In the genomic region with DNA sequence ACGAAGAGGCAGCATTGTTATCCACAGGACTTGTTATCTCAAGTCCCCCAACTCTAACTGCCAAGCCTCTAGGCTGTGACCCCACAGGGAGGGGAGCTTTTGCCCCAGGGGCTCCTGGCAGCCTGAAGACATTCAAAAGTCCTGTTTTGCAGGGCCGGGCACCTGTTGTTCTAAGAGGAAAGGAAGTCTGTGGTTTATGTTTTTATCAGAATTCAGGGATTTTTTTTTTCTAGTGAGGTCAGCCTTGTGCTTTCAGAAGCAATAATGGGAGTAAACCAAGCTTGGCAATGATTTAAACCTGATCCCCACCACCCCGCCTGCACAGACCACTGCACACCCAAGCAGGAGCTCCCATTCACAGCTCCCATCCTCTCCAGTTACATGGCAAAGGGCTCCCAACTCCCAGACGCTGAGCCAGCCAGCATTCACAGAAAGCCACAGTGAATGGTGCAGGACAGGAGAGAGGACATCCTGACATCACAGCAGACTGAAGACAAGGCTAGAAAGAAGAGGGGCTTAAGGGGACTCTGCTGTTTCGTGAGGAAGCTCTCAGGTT, we compare ENCODE assay signal across 9 mouse cellular contexts. TPM values are rescaled to one million over a fixed set of nuclear protein-coding genes. Genes with fewer than 3 reads are reported as not detected.
DNase-seq lines count a peak whose midpoint lies in the region; ATAC-seq and TF ChIP-seq lines count a peak whose summit lies in the region.
"Had no signal": no experiment of that assay in that cellular context is flagged by ENCODE, and none has a peak within 500 bp of the region (broad histone marks: within the 10 kb centered on the region; RNA-seq: fewer than 3 reads in every experiment).

No protein-coding gene starts in this region.

- H3K27ac ChIP-seq in gastrocnemius, adult 2 months = peak overlapping the region; percentile 59
- H3K27ac ChIP-seq in kidney, embryonic 14.5 days (ENCODE audit: low read depth, low read length) = peak overlapping the region; percentile 88
- peak overlapping the region; percentile 40 for H3K27ac ChIP-seq in ES-Bruce4 (ENCODE audit: insufficient read depth, low read length)
- H3K27ac ChIP-seq in hindbrain, embryonic 13.5 days = no peak overlapping the region

- peak overlapping the region; percentile 26; the same call in 1 of the 2 replicates for H3K4me2 ChIP-seq in kidney, embryonic 14.5 days (replicated peaks; ENCODE audit: low read depth, low read length)
- 0 out of 2 replicates have a peak overlapping the region, but pooled peaks have one; percentile 4 for H3K4me2 ChIP-seq in hindbrain, embryonic 13.5 days

- no peaks in the 10 kb centered on the region for H3K9me3 ChIP-seq in kidney, embryonic 14.5 days (ENCODE audit: control insufficient read depth, low read length)
- no peaks in the 10 kb centered on the region for H3K9me3 ChIP-seq in ES-Bruce4 (replicated peaks; ENCODE audit: control insufficient read depth, insufficient read depth, low read length, poor library complexity, severe bottlenecking)
- no peaks in the 10 kb centered on the region for H3K9me3 ChIP-seq in hindbrain, embryonic 13.5 days

- H3K27me3 ChIP-seq in kidney, embryonic 14.5 days (ENCODE audit: control insufficient read depth, insufficient read depth, low read length) = no peaks in the 10 kb centered on the region
- H3K27me3 ChIP-seq in ES-Bruce4 (ENCODE audit: control insufficient read depth, insufficient read depth, low read length, poor library complexity, severe bottlenecking) = no peaks in the 10 kb centered on the region
- no peaks in the 10 kb centered on the region for H3K27me3 ChIP-seq in hindbrain, embryonic 13.5 days

- H3K9ac ChIP-seq in kidney, embryonic 14.5 days (ENCODE audit: low read depth, low read length) = no peak overlapping the region; the same call in none of the 2 replicates
- H3K9ac ChIP-seq in ES-Bruce4 (ENCODE audit: low read depth, poor library complexity, severe bottlenecking) = no peak overlapping the region
- H3K9ac ChIP-seq in hindbrain, embryonic 13.5 days = no peak overlapping the region

- H3K36me3 ChIP-seq in kidney, embryonic 14.5 days (ENCODE audit: control insufficient read depth, insufficient read depth, low read length) = no peaks in the 10 kb centered on the region
- H3K36me3 ChIP-seq in ES-Bruce4 (ENCODE audit: control insufficient read depth, insufficient read depth, low read length, poor library complexity, severe bottlenecking) = no peaks in the 10 kb centered on the region
- H3K36me3 ChIP-seq in hindbrain, embryonic 13.5 days = no peaks in the 10 kb centered on the region

- TF ChIP-seq CTCF in gastrocnemius, adult 2 months (IDR thresholded peaks at IDR 0.05) = no peak
- no peak for TF ChIP-seq CTCF in ES-Bruce4 (IDR thresholded peaks at IDR 0.05; ENCODE audit: low read depth, low read length)

- peak overlapping the region; percentile 49 for H3K4me3 ChIP-seq in gastrocnemius, adult 2 months
- H3K4me3 ChIP-seq in kidney, embryonic 14.5 days (ENCODE audit: low read length) = no peak overlapping the region
- no peak overlapping the region for H3K4me3 ChIP-seq in ES-Bruce4 (ENCODE audit: low read depth, low read length)
- H3K4me3 ChIP-seq in hindbrain, embryonic 13.5 days = no peak overlapping the region

- TF ChIP-seq POLR2A in ES-Bruce4 (IDR thresholded peaks at IDR 0.05; ENCODE audit: insufficient read depth, low read length) = no peak

- ATAC-seq in kidney, embryonic 14.5 days (ENCODE audit: low FRiP score, low TSS enrichment) = peak; percentile 82
- no peak for ATAC-seq in hindbrain, embryonic 13.5 days (ENCODE audit: low FRiP score)

- peak; percentile 29 for DNase-seq in gastrocnemius, adult 2 months
- DNase-seq in gastrocnemius, adult 8-10 months (ENCODE audit: low spot score in 2 of 2) = no peak
- DNase-seq in kidney, postnatal 36 days = no peak
- no peak for DNase-seq in T-cell, adult 2 months (ENCODE audit: low spot score)
- no peak for DNase-seq in layer of hippocampus, adult 18-20 months (ENCODE audit: low spot score in 2 of 2)
- DNase-seq: kidney, adult 11 months had no signal

- H3K4me1 ChIP-seq in kidney, embryonic 14.5 days (ENCODE audit: control insufficient read depth, insufficient read depth, low read length) = peaks cover 64% of the 10 kb centered on the region
- peaks cover 14% of the 10 kb centered on the region for H3K4me1 ChIP-seq in ES-Bruce4 (ENCODE audit: control insufficient read depth, insufficient read depth, low read length)
- peaks cover 16% of the 10 kb centered on the region for H3K4me1 ChIP-seq in hindbrain, embryonic 13.5 days (replicated peaks)

- intact Hi-C loops in gastrocnemius, adult 2 months (cut with DNase I) = loop anchor here (5.0 kb wide), 1 partner anchor 38 kb away; the partner anchor contains the start of gene Tcf7l1

- WGBS in kidney, embryonic 14.5 days = 8% methylated on average over 5 of the region's 5 CpGs
- WGBS in hindbrain, embryonic 13.5 days = 22% methylated on average over 5 of the region's 5 CpGs

- TF ChIP-seq EP300 in ES-Bruce4 (IDR thresholded peaks at IDR 0.05; ENCODE audit: insufficient read depth, low read depth, low read length) = peak; percentile 66; the same call in 1 of the 2 replicates

RNA-seq across cellular contexts. Expression of gene Tcf7l1, which starts 40.1 kb away (rescaled TPM):
- 1 to 10 TPM; 4.9 to 7.5 TPM for total RNA-seq in gastrocnemius, adult 2 months (2021)
- total RNA-seq in gastrocnemius, adult 8-10 months (2022) = 1 to 10 TPM; 3.0 to 5.0 (median 4.2) TPM
- 38.7 and 48.8 TPM in 2 replicates for polyA plus RNA-seq in kidney, embryonic 14.5 days (2014; fragmentation: Nextera tagmentation; extraction: Ambion mirVana)
- polyA plus RNA-seq in ES-Bruce4 (2011; ENCODE audit: insufficient read depth, insufficient read length, low read depth, missing spikeins) = 84.8 and 93.4 TPM in 2 replicates
- polyA plus RNA-seq in hindbrain, embryonic 13.5 days (2015; fragmentation: Nextera tagmentation; extraction: Ambion mirVana) = 7.4 and 8.0 TPM in 2 replicates
- total RNA-seq in layer of hippocampus, adult 18-20 months (2021) = 1 to 10 TPM; 3.2 to 3.5 TPM
